Mouse (Mus musculus): Measurements from ENCODE around the gene Isoc2a.
"Not testable (repeated sequence)": the region's sequence is repeated elsewhere in the genome, so short reads cannot be mapped to it uniquely, and the experiment has no call there.

Isoc2a gene

DNA sequence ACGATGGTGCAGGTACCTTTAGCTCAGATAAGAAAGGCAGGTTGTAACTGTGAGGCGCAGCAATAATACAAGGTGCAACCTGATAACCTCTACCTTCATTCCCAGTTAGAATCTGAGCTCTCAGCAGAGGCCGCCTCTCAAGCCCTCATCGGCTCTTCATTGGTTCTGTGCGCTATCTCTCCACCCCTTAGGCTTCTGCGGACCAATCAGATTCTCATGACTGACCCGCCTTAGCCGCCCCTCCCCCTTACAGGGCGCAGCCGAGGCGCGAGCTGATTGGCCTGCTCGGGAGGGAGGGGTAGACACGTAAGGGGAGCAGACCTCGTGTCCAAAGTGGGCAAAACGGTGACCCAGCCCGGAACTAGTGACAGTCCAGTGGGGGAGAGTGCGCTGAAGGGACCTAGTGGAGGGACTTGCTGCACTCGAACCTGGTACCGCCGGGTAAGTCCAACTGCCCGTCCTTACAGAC lies at the start of gene Isoc2a:
Isoc2a (plus strand) TSS at position 401 of the 469 bp plus-strand sequence.
- peak; percentile 87 for DNase-seq

DNA sequence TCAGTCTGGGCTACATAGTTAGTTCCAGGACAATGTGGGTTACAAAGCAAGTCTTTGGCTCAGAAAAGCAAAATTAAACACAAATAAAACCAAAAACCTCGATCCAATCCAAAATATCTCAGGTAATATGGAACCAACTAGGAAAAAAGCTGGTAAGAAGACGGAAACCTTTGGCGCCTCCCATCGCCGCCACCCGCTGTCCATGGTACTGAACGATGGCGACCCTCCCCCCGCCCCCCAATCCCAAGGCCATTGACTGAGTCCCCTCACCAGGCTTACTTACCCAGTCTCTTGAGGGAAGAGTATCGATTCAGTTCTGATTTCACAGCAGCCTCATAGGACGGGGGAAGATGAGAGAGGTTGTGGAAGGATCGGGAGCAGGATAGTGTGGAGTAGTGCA lies 46.5 kb upstream of the Isoc2a start:
- DNase-seq: no peak

DNA sequence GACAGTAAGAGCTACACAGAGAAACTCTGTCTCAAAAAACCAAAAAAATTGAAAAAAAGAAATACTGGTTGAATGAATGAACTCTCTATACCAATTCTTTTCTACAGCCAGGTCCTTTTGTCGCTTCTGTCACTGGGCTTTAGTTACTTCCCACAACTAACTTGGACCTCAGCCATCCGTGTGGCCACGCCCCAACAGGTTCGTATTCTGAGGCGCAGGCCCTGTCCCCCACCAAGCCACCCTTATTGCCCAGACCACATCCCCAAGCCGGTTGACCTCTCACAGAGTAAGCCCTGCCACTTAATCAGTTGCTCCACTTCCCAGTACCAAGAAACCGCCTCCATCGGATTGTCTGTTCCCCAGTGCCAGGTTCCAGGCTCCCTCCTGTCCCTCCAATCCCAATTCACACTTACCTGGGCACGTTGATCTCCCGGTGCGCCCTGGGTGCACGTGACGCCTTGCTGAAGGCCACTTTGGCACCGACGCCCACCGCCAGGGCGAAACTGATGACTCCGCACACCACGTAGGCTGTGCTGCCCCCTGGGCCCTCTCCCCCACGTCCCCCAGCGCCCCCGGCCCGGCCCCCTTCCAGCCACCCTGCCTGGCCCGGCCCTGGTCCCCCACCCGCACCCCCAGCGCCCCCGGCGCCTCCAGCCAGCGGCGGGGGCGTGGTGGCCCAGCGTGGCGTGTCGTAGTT lies 41.2 kb upstream of the Isoc2a start:
- DNase-seq: peak; percentile 32

DNA sequence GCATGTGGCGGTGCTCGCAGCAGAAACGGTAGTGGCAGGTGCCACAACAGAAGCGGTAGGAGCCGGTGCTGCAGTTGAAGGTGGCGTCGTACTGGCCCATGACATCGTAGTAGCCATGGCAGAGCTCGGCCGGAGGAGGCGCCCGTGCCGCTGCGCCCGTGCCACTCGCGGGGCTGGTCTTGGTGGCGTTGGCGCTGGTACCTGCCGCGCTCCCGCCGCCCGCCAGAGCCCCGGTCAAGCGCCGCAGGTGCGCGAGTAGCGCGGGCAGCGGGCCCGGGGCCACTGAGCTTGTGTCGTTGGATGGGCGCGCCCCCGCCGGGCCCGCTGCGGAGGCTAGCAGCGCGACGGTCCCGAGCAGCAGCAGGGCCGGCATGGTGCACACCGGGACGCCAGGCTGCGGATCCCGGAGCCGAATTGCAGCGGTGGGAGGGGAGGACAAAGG lies 40.6 kb upstream of the Isoc2a start:
- DNase-seq: peak; percentile 66

DNA sequence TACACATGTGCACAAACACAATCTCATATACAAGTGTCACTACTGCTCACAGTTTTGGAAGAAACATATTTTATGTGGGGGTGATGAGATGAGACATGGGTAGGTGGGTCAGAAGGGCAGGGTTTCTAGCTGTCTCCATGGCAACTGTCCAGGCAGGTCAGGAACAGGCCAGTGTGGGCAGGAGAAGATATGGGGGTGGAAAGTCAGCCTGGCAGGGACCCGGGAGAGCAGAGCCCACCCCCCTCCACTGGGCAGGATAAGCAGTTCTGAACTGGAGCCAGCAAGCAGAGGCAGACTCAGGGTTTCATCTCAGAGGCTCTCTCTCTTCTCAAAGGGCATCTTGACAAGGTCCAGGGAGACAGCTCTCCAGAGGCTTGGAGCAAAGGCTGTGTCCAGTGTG lies 39.3 kb upstream of the Isoc2a start:
- DNase-seq: no peak

DNA sequence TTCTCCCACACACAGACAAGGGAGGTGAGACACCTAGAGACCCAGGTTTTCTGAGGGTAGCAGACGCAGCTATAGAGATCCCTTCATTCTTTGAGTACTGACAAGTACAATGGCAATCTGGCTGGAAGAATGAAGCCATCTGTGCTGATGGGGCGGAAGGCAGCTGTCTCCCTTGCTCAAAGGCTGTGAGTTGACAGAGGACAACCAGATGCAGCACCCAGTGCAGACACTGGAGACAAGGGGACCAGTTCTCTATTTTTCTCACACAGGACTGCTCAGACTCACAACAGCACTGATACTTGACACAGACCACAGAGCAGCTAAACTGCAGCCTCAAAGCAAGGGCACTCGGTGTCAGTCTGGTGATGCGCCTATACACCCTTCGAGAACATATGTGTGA lies 34.9 kb upstream of the Isoc2a start:
- DNase-seq: no peak

DNA sequence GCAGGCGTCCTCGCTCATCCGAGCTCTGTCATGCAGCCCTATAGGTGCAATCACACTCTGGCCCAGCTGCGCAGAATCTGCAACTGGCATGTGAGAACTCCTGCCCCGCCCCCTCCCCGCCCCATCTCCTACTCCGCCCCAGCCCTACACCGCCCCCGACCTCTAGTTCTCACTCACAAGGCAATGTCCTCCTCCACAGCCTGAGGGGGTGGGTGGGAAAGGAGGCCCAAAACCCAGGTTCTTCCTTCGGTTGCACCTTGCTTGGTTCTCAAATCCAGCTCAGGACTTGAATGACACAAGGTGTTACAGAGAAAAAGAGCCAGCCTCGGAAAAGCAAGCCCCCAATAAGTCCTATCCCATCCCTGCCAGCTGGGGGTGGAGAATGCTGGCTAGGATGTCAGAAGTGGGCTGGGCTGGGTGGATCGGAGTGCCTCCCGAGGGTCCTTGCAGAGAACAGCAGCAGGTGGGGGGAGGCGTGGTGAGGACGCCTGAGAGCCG lies 34.3 kb upstream of the Isoc2a start:
- no peak for DNase-seq

DNA sequence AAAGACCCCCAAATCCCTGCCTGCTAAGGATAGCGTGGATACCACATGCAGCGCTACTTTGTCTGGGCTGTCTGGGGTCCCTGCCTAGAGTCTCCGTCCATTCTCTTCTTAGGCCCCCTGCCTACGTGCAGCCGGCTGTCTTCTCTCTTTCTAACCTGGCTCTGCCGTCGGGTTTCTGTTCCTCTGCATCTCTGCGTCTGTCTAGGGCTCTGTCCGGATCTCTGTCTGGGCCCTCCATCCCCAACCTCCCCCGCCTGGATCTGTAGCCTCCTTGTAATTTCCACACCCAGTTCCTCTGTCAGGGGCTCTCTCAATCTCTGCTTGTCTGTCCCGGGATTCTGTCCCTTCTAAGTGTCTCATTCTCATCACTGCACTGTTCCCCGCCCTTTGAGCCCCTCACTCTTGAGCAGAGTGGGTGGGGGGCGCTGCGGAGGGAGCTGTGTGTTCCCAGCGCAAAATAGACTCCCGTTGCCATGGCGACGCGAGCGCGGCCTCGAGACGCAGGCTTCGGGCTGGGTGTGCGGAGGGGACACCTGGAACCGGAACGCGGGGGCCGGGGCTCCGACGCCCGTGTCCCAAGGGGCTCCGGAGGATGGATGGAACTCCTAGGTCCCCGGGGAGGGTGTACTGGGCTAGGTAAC lies 33.2 kb upstream of the Isoc2a start:
- DNase-seq: no peak

DNA sequence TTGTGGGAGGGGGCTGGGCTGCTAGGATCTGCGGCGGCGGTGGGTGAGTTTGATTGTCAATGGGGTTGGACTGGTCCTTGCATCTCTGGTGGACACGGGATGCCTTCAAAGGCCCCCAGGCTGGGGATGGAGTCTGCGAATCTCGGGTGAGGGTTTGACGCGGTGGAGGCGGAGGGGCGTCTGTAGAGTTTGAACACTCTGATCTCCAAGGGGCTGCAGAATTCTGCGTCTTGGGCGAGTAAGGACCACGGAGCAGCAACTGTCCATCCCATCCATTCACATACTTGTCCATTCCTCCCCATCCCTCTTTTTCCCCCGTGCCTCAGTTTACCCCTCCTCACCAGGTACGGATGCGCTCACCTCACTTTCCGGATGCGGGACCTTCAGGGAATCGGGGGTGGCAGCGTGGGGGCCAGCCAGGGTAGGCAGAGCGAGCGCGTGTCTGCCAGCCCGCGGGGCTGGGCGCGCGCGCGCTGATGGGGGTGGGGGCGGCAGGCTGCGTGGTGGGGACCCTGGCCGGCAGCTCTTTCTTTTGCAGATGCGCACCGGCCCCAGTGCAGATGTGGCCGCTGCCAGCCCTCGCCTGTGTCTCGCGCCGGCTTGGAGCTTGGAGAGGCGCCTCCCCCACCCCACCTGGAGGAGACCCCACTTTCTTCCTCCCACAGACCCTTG lies 32.6 kb upstream of the Isoc2a start, which contains the start of gene Shisa7:
Shisa7 (minus strand) TSS at position 452 of the 672 bp plus-strand sequence.
- no peak for DNase-seq

DNA sequence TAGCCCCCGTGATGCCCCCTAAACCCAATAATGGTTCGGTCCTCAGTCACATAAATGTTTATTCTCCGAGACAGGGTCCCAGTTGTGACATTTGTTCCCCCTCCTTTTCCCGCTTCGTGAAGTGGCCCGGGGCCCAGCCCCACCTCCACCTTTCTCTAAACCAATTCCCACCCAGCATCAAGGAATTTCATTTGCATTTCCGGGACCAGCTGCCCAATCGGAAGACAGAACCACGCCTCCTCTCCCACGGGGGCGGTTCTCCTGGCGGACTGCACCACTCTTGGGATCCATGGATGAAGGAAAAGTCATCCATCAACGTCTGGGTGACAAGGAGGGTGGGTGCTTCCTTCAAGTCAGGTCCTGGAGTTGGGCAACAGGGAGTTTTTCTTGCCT lies 32.0 kb upstream of the Isoc2a start:
- peak; percentile 63 for DNase-seq

DNA sequence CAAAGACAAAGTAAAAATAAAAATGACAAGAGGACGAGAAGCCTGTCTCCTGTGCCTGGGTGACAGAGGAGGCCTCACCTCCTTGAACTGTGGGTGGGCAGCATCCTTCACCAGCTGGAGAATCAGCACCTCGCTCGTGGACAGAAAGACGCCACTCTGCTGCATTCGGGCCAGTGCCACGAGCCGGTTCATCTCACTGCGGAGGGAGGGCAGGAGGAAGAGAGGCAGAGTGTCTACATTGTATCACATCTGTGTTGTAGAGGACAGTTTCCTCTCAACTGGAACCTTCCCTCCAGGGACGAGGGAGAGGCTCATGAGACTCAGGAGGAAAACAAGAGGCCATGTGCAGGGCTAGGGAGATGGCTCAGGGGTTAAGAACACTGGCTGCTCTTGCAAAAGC lies 27.6 kb upstream of the Isoc2a start:
- no peak for DNase-seq

DNA sequence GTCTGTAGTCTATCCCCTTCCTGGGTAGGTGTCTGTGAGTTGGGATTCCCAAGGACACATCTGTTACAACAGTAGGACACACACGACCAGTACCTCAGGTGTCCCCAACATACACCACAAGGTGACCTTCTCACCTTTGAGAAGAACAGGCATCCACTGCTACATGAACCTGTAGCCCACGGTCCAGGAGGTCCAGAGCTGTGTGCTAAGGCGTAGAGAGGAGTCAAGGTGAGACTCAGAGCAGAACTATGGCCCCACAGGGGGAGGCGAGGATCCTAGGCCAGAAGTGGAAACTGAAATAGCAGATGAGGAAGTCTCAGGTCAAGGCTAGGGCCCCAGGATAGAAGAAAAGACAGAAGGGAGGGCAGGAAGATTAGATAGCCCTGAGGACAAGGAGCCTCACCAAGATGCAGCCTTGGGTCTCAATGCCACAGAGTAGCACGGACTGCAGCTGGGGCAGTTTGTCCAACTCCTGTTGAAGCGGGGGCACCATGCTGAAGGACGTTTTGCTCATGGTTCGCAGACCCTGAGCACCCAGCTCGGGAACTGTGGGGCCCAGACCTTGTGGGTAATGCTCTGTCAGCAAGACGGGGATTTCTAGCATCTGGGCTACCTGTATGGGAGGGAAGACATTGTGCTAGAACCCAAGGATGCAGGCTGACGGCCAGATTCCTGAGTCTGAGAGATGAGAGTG lies 26.2 kb upstream of the Isoc2a start:
- DNase-seq: no peak

DNA sequence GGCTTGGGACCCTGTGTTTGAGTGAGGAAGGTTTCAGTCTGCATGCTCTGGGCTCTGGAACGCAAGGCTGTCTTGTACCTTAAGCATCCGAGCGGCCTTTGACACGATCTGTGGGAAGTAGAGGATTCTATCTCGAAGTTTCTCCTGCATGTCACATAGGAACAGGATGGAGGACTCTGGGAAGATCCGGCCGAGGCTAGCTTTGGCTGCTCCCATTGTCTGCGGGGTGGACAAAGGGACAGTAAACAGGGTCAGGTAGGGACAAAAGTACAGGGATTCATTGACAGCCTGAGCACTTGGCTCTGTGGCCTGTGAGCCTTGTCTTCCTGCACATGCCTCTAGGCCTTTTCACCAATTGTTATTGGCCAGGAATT lies 25.7 kb upstream of the Isoc2a start:
- no peak for DNase-seq

DNA sequence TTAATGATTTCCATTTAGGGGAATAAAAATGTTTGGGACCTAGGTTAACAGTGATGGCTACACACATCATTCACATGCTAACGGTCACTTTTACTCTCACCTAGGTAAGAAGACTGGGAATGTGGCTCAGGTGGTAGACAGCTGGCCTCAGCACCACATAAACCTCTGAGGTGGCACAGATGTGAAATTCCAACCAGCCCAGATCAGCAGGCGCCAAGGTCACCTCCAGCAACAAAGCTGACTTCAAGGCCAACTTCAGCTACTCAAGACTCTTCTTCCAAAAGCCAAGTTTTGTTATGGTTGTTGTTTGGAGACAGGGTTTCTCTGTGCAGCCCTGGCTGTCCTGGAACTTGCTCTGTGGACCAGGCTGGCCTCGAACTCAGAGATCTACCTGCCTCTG lies 23.3 kb upstream of the Isoc2a start:
- no peak for DNase-seq

DNA sequence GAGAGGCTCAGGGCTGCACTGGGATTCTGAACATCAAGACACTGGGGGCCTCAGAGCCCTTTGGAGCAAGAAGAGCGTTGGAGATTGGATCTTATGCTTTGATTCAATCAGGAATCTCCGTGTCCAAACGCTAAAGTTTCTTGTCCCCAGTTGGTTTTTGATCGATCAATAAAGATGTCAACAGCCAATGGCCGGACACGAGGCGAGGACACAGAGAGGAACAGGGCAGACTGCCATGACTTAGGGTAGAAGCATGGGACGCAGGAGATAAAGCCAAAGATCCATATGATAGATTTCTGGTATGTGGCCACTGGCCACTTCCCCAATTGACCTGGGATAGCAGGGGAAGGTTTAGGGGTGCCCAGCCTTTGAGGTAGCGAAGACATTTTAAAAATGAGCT lies 20.4 kb upstream of the Isoc2a start:
- no peak for DNase-seq

DNA sequence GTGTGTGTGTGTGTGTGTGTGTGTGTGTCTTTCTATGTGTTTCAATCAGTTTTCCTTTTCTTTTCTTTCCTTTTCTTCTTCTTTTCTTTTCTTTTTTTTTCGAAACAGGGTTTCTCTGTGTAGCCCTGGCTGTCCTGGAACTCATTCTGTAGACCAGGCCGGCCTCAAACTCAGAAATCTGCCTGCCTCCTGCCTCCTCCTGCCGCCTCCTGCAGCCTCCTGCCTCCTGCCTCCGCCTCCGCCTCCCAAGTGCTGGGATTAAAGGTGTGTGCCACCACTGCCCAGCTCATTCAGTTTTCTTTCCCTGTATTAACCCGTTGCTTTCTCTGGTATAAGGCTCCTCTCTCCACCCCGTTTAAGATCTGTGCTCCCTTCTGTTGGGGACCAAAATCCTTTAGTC lies 19.6 kb upstream of the Isoc2a start:
- DNase-seq: no peak

DNA sequence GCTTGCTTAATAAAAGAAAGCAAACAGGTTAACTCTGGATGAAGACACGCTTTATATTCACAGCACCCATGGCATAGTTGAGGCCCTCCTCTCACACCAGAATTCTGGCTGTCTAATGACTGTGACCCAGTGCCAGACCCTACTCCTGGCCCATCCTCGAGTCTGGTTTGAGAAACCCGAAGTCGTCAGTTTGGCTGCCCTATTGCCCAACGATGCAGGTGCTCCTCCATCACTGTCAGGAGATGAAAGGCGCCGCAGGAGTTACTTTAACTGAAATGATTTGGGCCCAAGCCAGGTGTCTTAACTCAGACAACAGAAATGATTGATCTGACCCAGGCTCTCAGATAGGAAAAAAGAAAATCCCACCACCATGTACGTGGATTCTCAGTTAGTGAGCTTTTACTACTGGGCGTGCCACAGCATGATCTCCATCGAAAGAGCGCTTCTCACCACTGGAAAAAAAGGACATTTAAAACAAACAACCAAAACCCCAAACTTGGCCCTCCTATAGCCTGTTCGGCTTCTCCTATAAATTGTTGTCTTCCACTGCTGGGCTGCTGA lies 17.5 kb upstream of the Isoc2a start:
- no peak for DNase-seq

DNA sequence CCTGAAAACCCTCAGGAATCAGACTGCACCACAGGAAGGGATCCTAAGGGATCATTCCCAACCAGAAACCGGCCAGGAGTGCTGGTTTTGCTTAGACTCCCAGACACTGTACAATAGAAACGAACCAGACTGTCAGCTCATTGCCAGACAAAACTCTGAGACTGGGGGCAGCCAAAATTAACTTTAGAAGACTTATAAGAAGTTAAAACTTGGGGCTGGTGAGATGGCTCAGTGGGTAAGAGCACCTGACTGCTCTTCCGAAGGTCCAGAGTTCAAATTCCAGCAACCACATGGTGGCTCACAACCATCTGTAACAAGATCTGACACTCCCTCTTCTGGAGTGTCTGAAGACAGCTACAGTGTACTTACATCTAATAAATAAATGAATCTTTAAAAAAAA lies 16.0 kb upstream of the Isoc2a start:
- not testable (repeated sequence) for DNase-seq

DNA sequence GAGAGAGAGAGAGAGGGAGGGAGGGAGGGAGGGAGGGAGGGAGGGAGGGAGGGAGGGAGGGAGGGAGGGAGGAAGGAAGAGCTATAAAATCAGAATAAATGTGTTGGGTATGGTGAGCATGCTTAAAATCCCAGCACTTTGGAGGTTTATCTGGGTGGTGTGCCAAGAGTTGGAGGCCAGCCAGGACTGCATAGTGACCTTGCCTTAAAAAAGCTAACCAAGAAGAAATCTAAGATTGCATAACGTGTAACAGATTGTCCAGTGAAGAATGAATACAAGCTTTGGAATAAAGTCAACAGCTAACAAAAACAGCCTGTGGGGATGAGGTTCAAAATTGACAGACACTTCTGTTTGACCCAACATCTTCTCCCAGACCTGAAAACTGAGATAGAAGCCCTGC lies 13.9 kb upstream of the Isoc2a start:
- DNase-seq: peak; percentile 88

DNA sequence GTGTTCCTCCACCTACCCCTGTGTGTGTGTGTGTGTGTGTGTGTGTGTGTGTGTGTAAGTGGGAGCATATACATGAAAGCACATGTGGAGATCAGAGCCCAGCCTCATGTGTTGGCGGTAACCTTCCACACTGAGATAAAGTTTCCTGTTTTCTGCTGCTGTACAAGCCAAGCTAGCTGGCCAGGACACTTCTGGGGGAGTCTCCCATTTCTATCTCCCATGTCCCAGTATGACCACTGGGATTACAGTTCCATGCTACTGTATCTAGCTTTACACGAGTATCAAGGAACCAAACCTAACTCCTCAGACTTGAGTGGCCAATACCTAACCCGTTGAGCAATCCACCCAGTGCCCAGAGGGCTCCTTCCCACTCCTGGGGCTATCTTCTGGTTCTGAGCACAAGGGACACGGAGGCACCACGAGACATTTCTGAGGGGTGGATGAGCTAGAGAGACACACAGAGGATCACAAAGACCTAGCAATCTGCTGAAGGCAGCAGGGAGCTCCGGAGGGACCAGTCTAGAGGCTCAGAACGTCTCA lies 13.3 kb upstream of the Isoc2a start:
- no peak for DNase-seq

DNA sequence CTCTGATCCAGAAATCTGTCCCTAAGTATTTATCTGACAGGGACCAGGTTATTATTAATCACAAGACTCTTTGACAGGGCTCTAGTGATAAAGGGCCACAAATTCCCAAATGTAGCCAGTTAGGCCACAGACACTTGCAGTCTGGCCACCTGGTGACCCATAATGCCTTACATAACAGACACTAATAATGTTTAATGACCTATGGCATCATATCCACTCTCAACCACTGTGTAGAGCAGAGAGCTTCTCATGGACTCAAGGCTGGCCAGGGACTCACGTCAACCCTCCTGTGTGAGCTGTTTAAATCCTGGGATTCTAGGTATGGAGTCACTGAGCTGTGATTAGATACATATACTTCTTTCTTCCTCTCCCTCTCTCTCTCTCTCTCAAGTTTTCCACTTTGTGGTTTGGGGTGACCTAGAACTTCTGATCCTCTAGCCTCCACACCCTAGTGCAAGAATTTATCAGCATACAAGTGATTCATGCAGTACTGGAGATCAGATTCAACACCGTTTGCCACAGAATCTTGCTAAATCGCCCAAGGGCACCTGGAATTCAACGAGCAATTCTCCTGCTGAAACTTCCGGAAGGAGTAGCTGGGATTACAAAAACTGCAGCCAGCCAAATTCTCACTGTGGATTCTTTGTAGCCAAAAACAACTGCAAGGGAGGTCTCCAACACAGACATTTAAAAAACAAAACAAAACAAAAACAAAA lies 12.7 kb upstream of the Isoc2a start:
- DNase-seq: no peak

DNA sequence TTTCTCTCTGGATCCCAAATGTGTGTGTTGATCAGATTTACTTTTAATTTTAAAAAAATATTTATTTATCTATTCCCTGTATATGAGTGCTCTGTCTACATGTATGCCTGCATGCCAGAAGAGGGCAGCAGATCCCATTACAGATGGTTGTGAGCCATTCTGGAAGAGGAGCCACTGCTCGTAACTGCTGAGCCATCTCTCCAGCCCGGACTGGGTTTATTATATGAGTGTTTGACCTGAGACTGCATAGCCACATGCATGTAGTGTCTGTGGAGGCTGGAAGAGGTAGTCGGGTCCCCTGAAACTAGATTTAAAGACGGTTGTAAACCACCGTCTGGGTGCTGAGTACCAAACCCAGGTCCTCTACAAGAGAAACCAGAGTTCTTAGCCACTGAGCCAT lies 11.9 kb upstream of the Isoc2a start:
- peak; percentile 43 for DNase-seq
